Mouse (Mus musculus): ENCODE data around the gene Gpr37l1. TPM values are rescaled to one million over a fixed set of nuclear protein-coding genes. Genes with fewer than 3 reads are reported as not detected.
A peak's percentile ranks its signal among the peaks of the same experiment; 100 is the strongest.

Gene Gpr37l1
- polyA plus RNA-seq, 1 experiment = not detected

- 0 out of 2 replicates have a peak overlapping the region, but pooled peaks have one; percentile 3 for H3K27ac ChIP-seq (ENCODE audit: insufficient read depth, low read depth, low read length)
- H3K4me1 ChIP-seq (ENCODE audit: control insufficient read depth, insufficient read depth, low read length) = peaks cover 17% of the 10 kb centered on the region
- 62% methylated on average over 11 of the region's 11 CpGs for WGBS
- no peak for TF ChIP-seq POLR2A (IDR thresholded peaks at IDR 0.05; ENCODE audit: insufficient read depth, low read depth, low read length)
- TF ChIP-seq CTCF (IDR thresholded peaks at IDR 0.05; ENCODE audit: insufficient read depth, low read depth, low read length) = no peak
- no peak overlapping the region for H3K4me3 ChIP-seq (ENCODE audit: insufficient read depth, low read depth, low read length)
These were observed 16.6 kb upstream of the Gpr37l1 start for GRCm38 (mm10) chr1:135183941-135184570.

- 49% methylated on average over 4 of the region's 4 CpGs for WGBS
- H3K4me3 ChIP-seq (ENCODE audit: insufficient read depth, low read depth, low read length) = no peak overlapping the region
- H3K27ac ChIP-seq (ENCODE audit: insufficient read depth, low read depth, low read length) = 0 out of 2 replicates have a peak overlapping the region, but pooled peaks have one; percentile 3
- H3K4me1 ChIP-seq (ENCODE audit: control insufficient read depth, insufficient read depth, low read length) = peaks cover 17% of the 10 kb centered on the region
- TF ChIP-seq POLR2A (IDR thresholded peaks at IDR 0.05; ENCODE audit: insufficient read depth, low read depth, low read length) (no peak), CTCF (IDR thresholded peaks at IDR 0.05; ENCODE audit: insufficient read depth, low read depth, low read length) (no peak)
These were observed 16.0 kb upstream of the Gpr37l1 start for GRCm38 (mm10) chr1:135183448-135183847.

- H3K4me3 ChIP-seq (ENCODE audit: insufficient read depth, low read depth, low read length) = no peak overlapping the region
- TF ChIP-seq CTCF (IDR thresholded peaks at IDR 0.05; ENCODE audit: insufficient read depth, low read depth, low read length) (no peak), POLR2A (IDR thresholded peaks at IDR 0.05; ENCODE audit: insufficient read depth, low read depth, low read length) (no peak)
- peaks cover 17% of the 10 kb centered on the region for H3K4me1 ChIP-seq (ENCODE audit: control insufficient read depth, insufficient read depth, low read length)
- 82% methylated on average over 3 of the region's 3 CpGs for WGBS
- H3K27ac ChIP-seq (ENCODE audit: insufficient read depth, low read depth, low read length) = no peak overlapping the region
These were observed 15.5 kb upstream of the Gpr37l1 start for GRCm38 (mm10) chr1:135182975-135183374.

- WGBS = 80% methylated on average over 8 of the region's 8 CpGs
- peaks cover 17% of the 10 kb centered on the region for H3K4me1 ChIP-seq (ENCODE audit: control insufficient read depth, insufficient read depth, low read length)
- no peak overlapping the region for H3K4me3 ChIP-seq (ENCODE audit: insufficient read depth, low read depth, low read length)
- no peak for TF ChIP-seq CTCF (IDR thresholded peaks at IDR 0.05; ENCODE audit: insufficient read depth, low read depth, low read length)
- no peak for TF ChIP-seq POLR2A (IDR thresholded peaks at IDR 0.05; ENCODE audit: insufficient read depth, low read depth, low read length)
- no peak overlapping the region for H3K27ac ChIP-seq (ENCODE audit: insufficient read depth, low read depth, low read length)
These were observed 14.6 kb upstream of the Gpr37l1 start for GRCm38 (mm10) chr1:135181880-135182623.

GRCm38 (mm10) chr1:135181275-135181674 is 13.8 kb upstream of the Gpr37l1 start:
- WGBS = 78% methylated on average over 4 of the region's 4 CpGs
- no peak overlapping the region for H3K27ac ChIP-seq (ENCODE audit: insufficient read depth, low read depth, low read length)
- H3K4me1 ChIP-seq (ENCODE audit: control insufficient read depth, insufficient read depth, low read length) = peaks cover 13% of the 10 kb centered on the region
- no peak overlapping the region for H3K4me3 ChIP-seq (ENCODE audit: insufficient read depth, low read depth, low read length)
- TF ChIP-seq POLR2A (IDR thresholded peaks at IDR 0.05; ENCODE audit: insufficient read depth, low read depth, low read length) (no peak), CTCF (IDR thresholded peaks at IDR 0.05; ENCODE audit: insufficient read depth, low read depth, low read length) (no peak)

- Histone ChIP-seq H3K27ac (ENCODE audit: insufficient read depth, low read depth, low read length) (no peak overlapping the region), H3K4me3 (ENCODE audit: insufficient read depth, low read depth, low read length) (no peak overlapping the region), H3K4me1 (ENCODE audit: control insufficient read depth, insufficient read depth, low read length) (peaks cover 13% of the 10 kb centered on the region)
- TF ChIP-seq CTCF (IDR thresholded peaks at IDR 0.05; ENCODE audit: insufficient read depth, low read depth, low read length) = no peak
- no peak for TF ChIP-seq POLR2A (IDR thresholded peaks at IDR 0.05; ENCODE audit: insufficient read depth, low read depth, low read length)
- 92% methylated on average over 10 of the region's 10 CpGs for WGBS
These were observed 13.3 kb upstream of the Gpr37l1 start for GRCm38 (mm10) chr1:135180830-135181229.

- 78% methylated on average over 7 of the region's 7 CpGs for WGBS
- no peak for TF ChIP-seq POLR2A (IDR thresholded peaks at IDR 0.05; ENCODE audit: insufficient read depth, low read depth, low read length)
- no peak for TF ChIP-seq CTCF (IDR thresholded peaks at IDR 0.05; ENCODE audit: insufficient read depth, low read depth, low read length)
- H3K4me1 ChIP-seq (ENCODE audit: control insufficient read depth, insufficient read depth, low read length) = peaks cover 10% of the 10 kb centered on the region
- no peak overlapping the region for H3K4me3 ChIP-seq (ENCODE audit: insufficient read depth, low read depth, low read length)
- H3K27ac ChIP-seq (ENCODE audit: insufficient read depth, low read depth, low read length) = no peak overlapping the region
These were observed 11.4 kb upstream of the Gpr37l1 start for GRCm38 (mm10) chr1:135178863-135179262.

- WGBS = 82% methylated on average over 3 of the region's 3 CpGs
- Histone ChIP-seq H3K4me3 (ENCODE audit: insufficient read depth, low read depth, low read length) (no peak overlapping the region), H3K27ac (ENCODE audit: insufficient read depth, low read depth, low read length) (no peak overlapping the region), H3K4me1 (ENCODE audit: control insufficient read depth, insufficient read depth, low read length) (no peaks in the 10 kb centered on the region)
- TF ChIP-seq POLR2A (IDR thresholded peaks at IDR 0.05; ENCODE audit: insufficient read depth, low read depth, low read length) = no peak
- no peak for TF ChIP-seq CTCF (IDR thresholded peaks at IDR 0.05; ENCODE audit: insufficient read depth, low read depth, low read length)
These were observed 10.2 kb upstream of the Gpr37l1 start for GRCm38 (mm10) chr1:135177724-135178123.

- TF ChIP-seq CTCF (IDR thresholded peaks at IDR 0.05; ENCODE audit: insufficient read depth, low read depth, low read length) (no peak), POLR2A (IDR thresholded peaks at IDR 0.05; ENCODE audit: insufficient read depth, low read depth, low read length) (no peak)
- 94% methylated on average over 3 of the region's 3 CpGs for WGBS
These were observed 7.7 kb upstream of the Gpr37l1 start for GRCm38 (mm10) chr1:135175176-135175575.

More at GRCm38 (mm10) chr1:135175176-135175575, 7.7 kb upstream of the Gpr37l1 start:
- Histone ChIP-seq H3K4me1 (ENCODE audit: control insufficient read depth, insufficient read depth, low read length) (no peaks in the 10 kb centered on the region), H3K4me3 (ENCODE audit: insufficient read depth, low read depth, low read length) (no peak overlapping the region), H3K27ac (ENCODE audit: insufficient read depth, low read depth, low read length) (no peak overlapping the region)
